19 mouse cellular contexts compared by ENCODE assay signal in the genomic region with DNA sequence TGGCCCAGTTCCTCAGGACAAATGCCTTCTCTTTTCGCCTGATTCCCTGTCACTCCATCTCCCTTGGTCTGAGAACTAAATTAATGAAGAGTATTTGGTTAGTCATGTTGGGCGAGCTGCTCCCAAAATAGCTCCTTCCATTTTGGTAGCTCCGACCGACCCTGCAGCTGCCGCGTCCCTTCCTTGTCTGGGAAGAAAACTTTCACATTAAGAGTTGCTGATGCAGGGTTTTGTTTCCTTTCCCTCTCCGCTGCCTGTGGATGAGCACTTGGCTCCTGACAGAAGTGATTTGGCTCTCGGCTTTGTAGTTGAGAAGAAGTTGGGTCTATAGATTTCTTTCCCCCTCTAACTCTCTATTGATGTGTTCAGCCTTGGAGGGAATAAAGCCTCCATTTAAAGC.
DNase-seq lines count a peak whose midpoint lies in the region; ATAC-seq and TF ChIP-seq lines count a peak whose summit lies in the region.
"Had no signal": no experiment of that assay in that cellular context is flagged by ENCODE, and none has a peak within 500 bp of the region (broad histone marks: within the 10 kb centered on the region; RNA-seq: fewer than 3 reads in every experiment).

No protein-coding gene starts in this region.

- peak; percentile 34; the same call in 1 of the 2 replicates for TF ChIP-seq POLR2A in heart, adult 2 months (IDR thresholded peaks at IDR 0.05; ENCODE audit: insufficient read depth, low read depth, low read length)

- H3K27ac ChIP-seq in heart, adult 2 months, result peak overlapping the region; percentile 87
- peak overlapping the region; percentile 62 for H3K27ac ChIP-seq in heart, embryonic 15.5 days
- H3K27ac ChIP-seq: hindbrain, embryonic 12.5 days; intestine, embryonic 15.5 days had no signal

- ATAC-seq in heart, embryonic 15.5 days (replicated peaks; ENCODE audit: insufficient number of reproducible peaks, insufficient read depth, low FRiP score, low read depth), result no peak
- ATAC-seq: intestine, embryonic 15.5 days had no signal

- peak overlapping the region; percentile 57 for H3K4me2 ChIP-seq in heart, embryonic 15.5 days
- H3K4me2 ChIP-seq: hindbrain, embryonic 12.5 days; intestine, embryonic 15.5 days; lung, embryonic 14.5 days had no signal

- H3K79me2 ChIP-seq in heart, adult 2 months (replicated peaks; ENCODE audit: control insufficient read depth, insufficient read depth, low read length), result no peaks in the 10 kb centered on the region

- no peak for TF ChIP-seq CTCF in heart, adult 2 months (IDR thresholded peaks at IDR 0.05)

- intact Hi-C loops in heart, adult 2 months (cut with DNase I), result no loop called here

- no peaks in the 10 kb centered on the region for H3K27me3 ChIP-seq in heart, adult 2 months (ENCODE audit: control insufficient read depth, insufficient read depth, low read length)
- no peaks in the 10 kb centered on the region for H3K27me3 ChIP-seq in heart, embryonic 15.5 days
- H3K27me3 ChIP-seq: hindbrain, embryonic 12.5 days; intestine, embryonic 15.5 days had no signal

- WGBS in heart, adult 2 months, result 30% methylated on average over 8 of the region's 8 CpGs
- 27% methylated on average over 8 of the region's 8 CpGs for WGBS in heart, embryonic 15.5 days

- peaks cover 4% of the 10 kb centered on the region; the same call in 1 of the 2 replicates for H3K36me3 ChIP-seq in heart, adult 2 months (ENCODE audit: control insufficient read depth, insufficient read depth, low read length)
- no peaks in the 10 kb centered on the region for H3K36me3 ChIP-seq in heart, embryonic 15.5 days
- H3K36me3 ChIP-seq: G1E; hindbrain, embryonic 12.5 days; intestine, embryonic 15.5 days had no signal

- DNase-seq in heart, adult 2 months, result peak in 1 of 2 experiments; percentile 50
- DNase-seq in heart, adult 8-10 months (ENCODE audit: low spot score), result no peak
- DNase-seq in brain, adult 2 months (ENCODE audit: low read depth, low spot score), result peak; percentile 60
- DNase-seq in gastrocnemius, postnatal 10 days, result peak; percentile 26
- DNase-seq in cerebellum, adult 9-11 months, result no peak
- DNase-seq in adrenal gland, postnatal 4 days (ENCODE audit: low spot score in 2 of 2), result no peak
- DNase-seq in retina, embryonic 14.5 days (ENCODE audit: low spot score), result no peak
- DNase-seq: adrenal gland, postnatal 10 days; cerebellum, postnatal 14 days; kidney, postnatal 10 days; layer of hippocampus, adult 9-11 months; liver; lung, embryonic 14.5 days; right cerebral cortex, adult 18-20 months; thymus, postnatal 36 days had no signal

- no peak for TF ChIP-seq EP300 in heart, adult 2 months (IDR thresholded peaks at IDR 0.05; ENCODE audit: insufficient read depth, low read depth, low read length)

- H3K9me3 ChIP-seq in heart, embryonic 15.5 days (replicated peaks), result no peaks in the 10 kb centered on the region
- H3K9me3 ChIP-seq: hindbrain, embryonic 12.5 days; intestine, embryonic 15.5 days had no signal

- H3K4me1 ChIP-seq in heart, adult 2 months (ENCODE audit: control insufficient read depth, insufficient read depth, low read length), result peaks cover 2% of the 10 kb centered on the region; the same call in 1 of the 2 replicates
- H3K4me1 ChIP-seq in heart, embryonic 15.5 days (replicated peaks), result peaks cover 7% of the 10 kb centered on the region
- H3K4me1 ChIP-seq: hindbrain, embryonic 12.5 days; intestine, embryonic 15.5 days had no signal

- H3K9ac ChIP-seq in heart, adult 2 months (ENCODE audit: low read depth, low read length), result peak overlapping the region; percentile 43
- no peak overlapping the region for H3K9ac ChIP-seq in heart, embryonic 15.5 days
- H3K9ac ChIP-seq: hindbrain, embryonic 12.5 days; intestine, embryonic 15.5 days; lung, embryonic 14.5 days had no signal

- peak overlapping the region; percentile 46 for H3K4me3 ChIP-seq in heart, adult 2 months
- peak overlapping the region; percentile 37 for H3K4me3 ChIP-seq in heart, embryonic 15.5 days
- H3K4me3 ChIP-seq: hindbrain, embryonic 12.5 days; intestine, embryonic 15.5 days had no signal

Comparison
In these comparisons a context has a peak if more than half of its experiments do, and no peak if none do; other contexts are left out.
1. DNase-seq: peak in brain, adult 2 months (single experiment) and gastrocnemius, postnatal 10 days (single experiment); none in heart, adult 8-10 months (single experiment), cerebellum, adult 9-11 months (single experiment), adrenal gland, postnatal 4 days (0 of 2) and retina, embryonic 14.5 days (single experiment).